Mouse (Mus musculus) R1 (cell line): Measurements from ENCODE around the gene Zfp184.
"Not testable (repeated sequence)": the region's sequence is repeated elsewhere in the genome, so short reads cannot be mapped to it uniquely, and the experiment has no call there.

Experiments
- DNase-seq: peaks from one replicate; pipeline ENCODE4 v3.0.0-alpha.2; 2018; ENCODE audit warnings: low read depth, low spot score

Gene Zfp184

DNA sequence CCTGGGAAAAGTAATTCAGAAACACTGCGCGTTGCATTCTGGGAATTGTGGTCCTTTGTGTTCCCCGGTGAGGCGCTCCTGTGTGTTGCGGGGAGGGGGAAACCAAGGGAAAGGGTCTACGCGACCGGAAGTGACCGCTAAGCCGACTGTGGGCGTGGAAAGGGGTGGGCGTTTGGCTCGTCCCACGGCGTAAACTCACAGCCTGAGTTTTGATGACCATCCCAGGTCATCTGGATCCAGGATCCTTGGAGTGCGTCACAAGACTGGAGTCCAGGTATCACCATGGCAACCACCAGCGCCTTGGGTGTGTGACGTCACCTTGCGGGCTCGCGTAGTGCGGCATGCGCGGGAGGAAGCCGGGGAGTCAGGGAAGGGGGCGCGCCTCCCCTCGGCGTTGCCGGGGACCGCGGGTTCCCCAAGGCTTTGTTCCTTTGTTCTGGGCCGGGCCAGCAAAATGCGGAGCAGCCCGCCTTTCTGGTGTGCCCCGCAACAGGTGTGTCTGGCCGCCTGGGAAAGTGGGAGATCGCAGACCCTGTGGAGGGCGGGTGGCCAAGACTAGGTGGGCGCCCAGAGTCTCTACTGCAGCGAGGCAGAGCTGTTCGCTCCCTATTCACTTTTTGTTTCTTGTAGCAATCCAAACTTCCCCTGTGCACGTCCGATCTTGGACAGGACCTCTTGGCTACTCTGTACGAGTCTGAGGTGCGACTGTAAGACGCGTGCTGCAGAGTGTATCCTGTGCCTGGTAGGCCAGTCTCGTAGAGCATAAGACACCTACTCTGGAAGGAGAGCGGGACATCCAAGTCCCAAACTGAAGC, at the start of gene Zfp184:
Zfp184 (plus strand) TSS at position 169 of the 815 bp plus-strand sequence.
- peak; percentile 99 for DNase-seq

- peak; percentile 99 for DNase-seq
Observed at GRCm38 (mm10) chr13:21896549-21897244, 48.2 kb upstream of the Zfp184 start.

- no peak for DNase-seq
Observed at GRCm38 (mm10) chr13:21897245-21897634, 47.7 kb upstream of the Zfp184 start.

- DNase-seq = peak; percentile 90
Observed at GRCm38 (mm10) chr13:21900870-21901565, 43.9 kb upstream of the Zfp184 start.

DNA sequence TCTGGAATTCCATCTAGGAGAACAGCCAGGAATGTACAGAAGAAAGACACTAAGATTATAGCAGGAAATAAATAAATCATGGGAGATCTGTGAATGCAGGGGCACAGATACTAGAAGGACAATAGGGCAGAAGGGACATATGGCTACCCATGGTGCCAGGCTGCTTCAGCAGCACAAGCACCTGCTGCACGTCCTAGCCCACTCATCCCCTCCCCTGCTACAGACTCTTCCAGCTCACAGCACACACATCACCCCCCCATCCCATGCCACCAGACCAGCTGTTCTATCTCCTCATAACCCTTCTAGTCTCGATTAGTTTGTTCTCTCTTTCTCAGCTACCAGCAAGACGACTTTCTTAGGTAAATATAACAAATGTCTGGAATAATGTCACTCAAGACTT, 41.4 kb upstream of the Zfp184 start:
- DNase-seq = no peak

DNA sequence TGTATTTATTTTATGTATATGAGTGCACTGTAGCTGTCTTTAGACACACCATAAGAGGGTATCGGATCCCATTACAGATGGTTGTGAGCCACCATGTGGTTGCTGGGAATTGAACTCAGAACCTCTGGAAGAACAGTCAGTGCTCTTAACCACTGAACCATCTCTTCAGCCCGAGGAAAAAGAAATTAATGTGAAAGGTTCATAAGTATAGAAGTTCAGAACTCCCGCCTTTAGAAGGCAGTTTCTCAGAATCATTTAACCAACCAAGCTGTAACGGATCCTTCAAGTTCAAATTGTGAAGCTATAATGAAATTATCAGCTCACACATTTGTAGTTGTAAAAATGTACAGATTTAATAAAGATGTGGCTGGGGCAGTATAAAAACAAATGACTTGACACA, 40.8 kb upstream of the Zfp184 start:
- not testable (repeated sequence) for DNase-seq

- DNase-seq = peak; percentile 45
Observed at GRCm38 (mm10) chr13:21906301-21906700, 38.6 kb upstream of the Zfp184 start.

DNA sequence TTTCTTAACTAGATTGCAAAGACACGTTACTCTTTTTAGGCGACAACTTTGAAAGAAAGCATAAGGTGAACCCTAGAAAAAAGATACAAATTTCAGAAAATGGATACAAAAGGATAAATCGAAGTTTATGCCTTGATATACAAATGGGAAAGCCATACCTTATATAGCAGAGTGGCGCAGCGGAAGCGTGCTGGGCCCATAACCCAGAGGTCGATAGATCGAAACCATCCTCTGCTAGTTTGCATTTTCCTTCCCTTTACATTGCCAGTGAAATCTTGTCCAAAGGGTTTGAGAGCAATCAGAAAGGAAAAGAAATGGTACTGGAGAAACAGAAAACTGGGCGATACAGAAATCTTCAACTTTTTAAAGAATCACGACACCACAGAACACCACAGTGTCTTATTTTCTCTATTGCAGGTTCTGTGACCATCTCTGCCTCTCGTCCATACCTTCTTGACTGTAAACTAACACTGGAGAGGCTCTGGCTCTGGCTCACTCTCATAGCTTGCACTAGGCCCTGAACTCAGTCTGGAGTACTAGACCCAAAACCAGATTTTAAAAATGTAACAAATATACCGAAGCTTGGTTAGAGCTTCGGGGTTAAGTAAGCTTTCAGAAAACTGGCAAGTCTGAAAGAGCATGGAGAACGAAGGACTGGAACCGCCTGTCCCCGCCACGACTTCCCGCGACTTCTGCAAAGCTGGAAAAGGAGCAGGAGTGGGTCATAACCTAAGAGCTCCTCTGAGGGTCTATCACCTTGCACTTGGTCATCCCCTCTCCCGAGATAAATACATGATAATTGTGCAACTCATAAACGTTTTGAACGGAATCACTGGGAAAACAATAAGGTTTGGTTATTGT, 37.7 kb upstream of the Zfp184 start:
- peak; percentile 82 for DNase-seq

- peak; percentile 85 for DNase-seq
Observed at GRCm38 (mm10) chr13:21907807-21908155, 37.1 kb upstream of the Zfp184 start.

DNA sequence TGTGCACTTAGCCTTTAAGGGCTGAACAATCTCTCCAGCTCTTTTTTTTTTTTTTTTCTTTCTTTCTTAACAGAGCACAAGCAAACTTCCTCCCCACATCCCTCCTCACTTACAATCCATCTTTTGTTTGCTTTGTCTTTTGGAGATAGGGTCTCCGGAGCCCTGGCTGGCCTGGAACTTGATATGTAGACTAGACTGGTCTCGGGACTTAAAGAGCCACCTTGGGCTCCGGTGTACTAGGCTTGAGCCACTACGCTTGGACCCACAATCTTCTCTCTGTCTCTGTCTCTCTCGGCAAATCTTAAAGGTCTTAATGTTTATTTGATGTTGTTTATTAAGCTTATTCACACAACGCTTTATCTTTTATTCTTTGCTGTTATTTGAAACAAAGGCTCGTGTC, 34.2 kb upstream of the Zfp184 start:
- peak; percentile 76 for DNase-seq

- peak; percentile 81 for DNase-seq
Observed at GRCm38 (mm10) chr13:21911147-21911546, 33.7 kb upstream of the Zfp184 start.

DNA sequence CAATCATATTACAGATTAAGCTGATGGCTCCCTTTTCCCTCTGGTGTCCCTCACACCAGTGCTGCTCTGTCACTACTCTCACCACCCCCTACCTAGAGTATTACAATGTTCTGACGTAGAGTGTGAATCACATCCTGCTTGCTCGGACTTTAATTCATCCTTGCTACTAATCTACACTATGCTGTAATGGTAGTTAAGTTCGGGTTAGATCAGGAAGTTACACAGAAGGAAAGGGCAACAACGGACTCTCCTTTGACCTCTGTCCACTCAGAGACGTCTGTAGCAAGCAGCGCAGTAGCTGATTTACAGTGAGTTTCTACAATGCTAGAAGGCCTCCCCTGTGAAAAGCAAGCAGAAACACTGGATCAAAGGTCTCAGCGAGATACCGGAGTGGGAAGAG, 31.0 kb upstream of the Zfp184 start:
- DNase-seq = no peak

DNA sequence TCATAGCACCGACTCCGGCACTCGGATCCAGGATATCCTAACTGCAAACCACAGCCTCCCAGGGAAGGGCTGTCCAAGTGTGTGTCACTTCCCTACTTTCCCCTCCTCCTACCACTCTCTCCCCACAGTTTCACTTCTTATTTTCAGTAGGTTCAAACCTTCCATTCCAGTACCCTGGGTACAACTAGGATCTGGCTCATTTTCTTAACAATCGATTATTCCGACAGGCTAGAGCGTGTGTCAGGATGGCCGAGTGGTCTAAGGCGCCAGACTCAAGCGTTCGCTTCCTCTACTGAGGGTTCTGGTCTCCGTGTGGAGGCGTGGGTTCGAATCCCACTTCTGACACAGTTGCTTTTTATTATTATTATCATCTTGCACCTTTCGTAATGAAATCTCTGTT, 30.3 kb upstream of the Zfp184 start:
- peak; percentile 96 for DNase-seq

GRCm38 (mm10) chr13:21915487-21915886, 29.4 kb upstream of the Zfp184 start:
- no peak for DNase-seq

- peak; percentile 67 for DNase-seq
Observed at GRCm38 (mm10) chr13:21916056-21916455, 28.8 kb upstream of the Zfp184 start.

DNA sequence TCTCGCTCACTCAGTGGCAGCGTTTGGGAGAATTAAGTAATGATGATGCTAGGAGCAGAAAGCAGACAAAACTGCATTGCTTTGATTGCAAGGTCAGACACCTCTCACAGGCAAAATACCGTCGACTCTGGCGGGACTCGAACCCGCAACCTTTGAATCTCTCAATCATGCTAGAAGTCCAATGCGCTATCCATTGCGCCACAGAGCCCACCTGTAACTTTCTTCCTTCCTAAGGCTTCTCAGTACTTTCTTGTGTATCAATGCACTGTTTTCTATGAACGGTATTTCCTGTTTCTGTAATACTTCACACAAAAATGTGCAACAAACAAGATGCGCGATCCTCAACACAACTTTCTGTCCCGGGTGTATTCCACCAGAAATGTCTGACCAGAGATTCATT, 27.9 kb upstream of the Zfp184 start:
- DNase-seq = peak; percentile 96

DNA sequence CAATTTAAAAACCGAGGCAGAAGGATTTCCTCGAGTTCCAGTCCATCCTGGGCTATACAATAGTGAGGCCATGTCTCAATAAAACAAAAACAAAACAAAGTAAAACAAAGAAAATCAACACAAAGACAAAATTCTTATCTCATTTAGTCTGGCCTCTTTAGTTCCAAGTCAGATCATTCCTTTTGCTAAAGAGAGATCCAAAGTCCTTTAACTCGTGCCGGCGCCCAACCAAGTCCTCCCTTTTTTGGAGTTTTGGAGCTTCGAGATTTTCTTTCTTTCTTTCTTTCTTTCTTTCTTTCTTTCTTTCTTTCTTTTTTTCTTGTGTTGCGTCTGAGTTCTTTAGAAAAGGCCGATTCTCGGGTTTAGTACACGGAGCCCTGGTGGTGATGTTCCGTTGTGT, 27.4 kb upstream of the Zfp184 start:
- peak; percentile 50 for DNase-seq

GRCm38 (mm10) chr13:21917992-21918391, 26.9 kb upstream of the Zfp184 start:
- DNase-seq = peak; percentile 19

DNA sequence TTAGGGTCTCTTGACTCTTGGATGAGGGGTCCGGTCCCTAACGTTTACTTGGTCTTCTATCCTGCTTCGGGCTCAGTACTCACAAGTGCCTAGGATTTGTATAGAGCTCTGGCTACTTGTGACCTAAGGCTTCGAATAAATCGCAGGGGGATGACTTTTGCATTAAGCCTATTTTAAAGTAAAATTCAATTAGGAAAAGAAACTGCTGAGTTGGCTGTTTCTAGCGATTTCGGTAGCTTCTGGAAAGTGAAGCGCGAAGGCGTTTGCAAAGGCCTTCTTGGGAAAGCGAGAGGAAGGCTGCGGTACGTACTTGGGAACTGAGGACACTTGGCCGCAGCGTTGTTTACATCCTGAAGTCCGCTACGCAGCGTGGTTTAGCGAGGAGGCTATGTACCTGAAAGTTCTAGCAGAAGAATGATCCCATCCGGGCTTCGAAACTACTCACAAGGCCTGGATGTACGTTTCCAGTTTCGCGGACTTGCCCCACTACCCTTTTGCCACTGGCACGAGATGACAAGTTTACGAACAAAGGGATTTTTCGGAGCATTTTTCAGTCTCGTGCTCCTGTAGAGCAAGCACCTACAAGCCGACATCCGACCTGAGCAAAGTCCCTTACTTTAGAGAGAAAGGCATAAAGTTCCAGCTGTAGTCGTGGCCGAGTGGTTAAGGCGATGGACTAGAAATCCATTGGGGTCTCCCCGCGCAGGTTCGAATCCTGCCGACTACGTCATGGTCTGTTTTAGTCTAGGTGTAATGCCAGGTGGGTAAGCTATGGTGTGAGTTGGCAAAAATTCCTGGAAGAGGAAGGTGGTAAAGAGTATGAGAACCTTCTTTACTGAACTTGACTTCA, 26.1 kb upstream of the Zfp184 start:
- peak; percentile 98 for DNase-seq

DNA sequence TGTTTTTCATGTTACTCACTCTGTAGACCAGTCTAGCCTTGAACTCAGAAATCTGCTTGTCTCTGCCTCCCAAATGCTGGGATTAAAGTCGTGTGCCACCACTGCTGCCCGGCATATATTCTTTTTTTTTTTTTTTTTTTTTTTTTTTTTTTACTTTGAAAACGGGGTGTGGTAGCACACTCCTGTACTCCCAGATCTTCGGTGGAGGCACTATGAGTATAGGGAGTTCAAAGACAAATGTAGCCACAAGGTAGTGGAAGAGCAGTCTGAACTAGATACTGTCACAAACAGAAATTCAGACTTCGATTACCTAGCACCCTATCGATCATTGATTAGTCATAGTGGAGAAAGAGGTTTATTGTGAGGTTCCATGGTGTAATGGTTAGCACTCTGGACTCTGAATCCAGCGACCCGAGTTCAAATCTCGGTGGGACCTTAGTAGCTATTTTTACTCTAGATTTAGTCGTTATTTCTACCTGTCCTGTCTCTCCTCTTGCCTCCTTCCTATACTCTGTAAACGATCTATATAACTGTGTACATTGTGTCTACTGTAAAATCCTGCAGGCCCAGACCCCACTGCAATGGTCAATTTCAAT, 25.0 kb upstream of the Zfp184 start:
- DNase-seq = peak; percentile 88
